In genomic region chr4:133885991-133886501, GRCm38 (mm10) we compare ENCODE assay signal across 8 mouse cellular contexts. TPM values are rescaled to one million over a fixed set of nuclear protein-coding genes. Genes with fewer than 3 reads are reported as not detected.
DNase-seq lines count a peak whose midpoint lies in the region; ATAC-seq and TF ChIP-seq lines count a peak whose summit lies in the region.

No protein-coding gene starts in this region.

- H3K9ac ChIP-seq in heart, embryonic 13.5 days: peak overlapping the region; percentile 90
- peak overlapping the region; percentile 21 for H3K9ac ChIP-seq in hindbrain, postnatal 0 days (replicated peaks; ENCODE audit: low read length)

- H3K9me3 ChIP-seq in heart, embryonic 13.5 days: no peaks in the 10 kb centered on the region
- no peaks in the 10 kb centered on the region for H3K9me3 ChIP-seq in hindbrain, postnatal 0 days (ENCODE audit: low read length)

- intact Hi-C loops in heart, postnatal 14 days (cut with DNase I): no loop called here

- TF ChIP-seq CTCF in hindbrain, postnatal 0 days (IDR thresholded peaks at IDR 0.05; ENCODE audit: low read depth): no peak
- TF ChIP-seq CTCF in lung, adult 2 months (IDR thresholded peaks at IDR 0.05; ENCODE audit: insufficient read depth, low read length): no peak

- H3K4me2 ChIP-seq in heart, embryonic 13.5 days: peak overlapping the region; percentile 95
- peak overlapping the region; percentile 84 for H3K4me2 ChIP-seq in hindbrain, postnatal 0 days (ENCODE audit: low read depth, low read length)

- no peak for DNase-seq in heart, postnatal 14 days
- peak; percentile 81 for DNase-seq in cerebellum, adult 9-11 months
- peak; percentile 23 for DNase-seq in hindbrain, postnatal 0 days (ENCODE audit: low spot score)
- DNase-seq in lung, adult 2 months: peak; percentile 52
- no peak for DNase-seq in adrenal gland, postnatal 36 days
- no peak for DNase-seq in embryo, embryonic 10.5 days (ENCODE audit: low spot score)

- no peaks in the 10 kb centered on the region for H3K36me3 ChIP-seq in heart, embryonic 13.5 days
- no peaks in the 10 kb centered on the region for H3K36me3 ChIP-seq in hindbrain, postnatal 0 days (ENCODE audit: insufficient read depth, low read length)

- H3K4me1 ChIP-seq in heart, embryonic 13.5 days: peaks cover 23% of the 10 kb centered on the region
- H3K4me1 ChIP-seq in hindbrain, postnatal 0 days (ENCODE audit: insufficient read depth, low read length): no peaks in the 10 kb centered on the region
- H3K4me1 ChIP-seq in lung, adult 2 months (ENCODE audit: control insufficient read depth, insufficient read depth, low read length): peaks cover 11% of the 10 kb centered on the region; the same call in 1 of the 2 replicates

- H3K27me3 ChIP-seq in heart, embryonic 13.5 days (replicated peaks): no peaks in the 10 kb centered on the region
- H3K27me3 ChIP-seq in hindbrain, postnatal 0 days (ENCODE audit: insufficient read depth, low read length): no peaks in the 10 kb centered on the region

- H3K4me3 ChIP-seq in heart, embryonic 13.5 days: peak overlapping the region; percentile 86
- H3K4me3 ChIP-seq in hindbrain, postnatal 0 days (ENCODE audit: low read length): peak overlapping the region; percentile 79
- H3K4me3 ChIP-seq in lung, adult 2 months (replicated peaks; ENCODE audit: extremely low read depth, low read depth, low read length): peak overlapping the region; percentile 73

- no peak for ATAC-seq in heart, embryonic 13.5 days (ENCODE audit: extremely low read depth, insufficient number of reproducible peaks, low FRiP score, low TSS enrichment)
- ATAC-seq in hindbrain, postnatal 0 days: no peak; the same call in 1 of the 2 replicates
- ATAC-seq in CD4-positive, CD25-positive, alpha-beta regulatory T cell, adult 4 months: no peak

- WGBS in heart, embryonic 13.5 days: 19% methylated on average over 10 of the region's 10 CpGs
- WGBS in hindbrain, postnatal 0 days: 26% methylated on average over 10 of the region's 10 CpGs
- WGBS in lung, adult 2 months: 27% methylated on average over 10 of the region's 10 CpGs

- H3K27ac ChIP-seq in heart, embryonic 13.5 days (replicated peaks): peak overlapping the region; percentile 20; the same call in 1 of the 2 replicates
- no peak overlapping the region for H3K27ac ChIP-seq in hindbrain, postnatal 0 days

- 0 out of 2 replicates have a peak, but pooled peaks have one; percentile 20 for TF ChIP-seq POLR2A in lung, adult 2 months (IDR thresholded peaks at IDR 0.05; ENCODE audit: borderline replicate concordance, extremely low read depth, low read depth, low read length)

RNA-seq across cellular contexts. Expression of gene Rps6ka1, which starts 1.6 kb away (rescaled TPM):
- polyA plus RNA-seq in heart, embryonic 13.5 days (2015; fragmentation: Nextera tagmentation; extraction: Ambion mirVana): 18.3 and 18.9 TPM in 2 replicates
- 1 to 10 TPM; 7.4 to 9.3 TPM for total RNA-seq in heart, postnatal 14 days (2021)
- 28.0 and 31.1 TPM in 2 replicates for total RNA-seq in hindbrain, postnatal 0 days (2014; rRNA removed)
- polyA plus RNA-seq in hindbrain, postnatal 0 days (2015; fragmentation: Nextera tagmentation; extraction: Ambion mirVana): 20.4 and 22.6 TPM in 2 replicates
- polyA plus RNA-seq in lung, adult 2 months (2012; rRNA removed): 57.2 and 65.6 TPM in 2 replicates
- 100 to 1,000 TPM; 118 to 183 TPM for polyA plus RNA-seq in CD4-positive, CD25-positive, alpha-beta regulatory T cell, adult 4 months (2017; shearing (Covaris generic))
- 10 to 100 TPM; 13.6 to 18.1 TPM for total RNA-seq in adrenal gland, postnatal 36 days (2021)

Comparison
In these comparisons a context has a peak if more than half of its experiments do, and no peak if none do; other contexts are left out.
1. DNase-seq: peak in cerebellum, adult 9-11 months (single experiment), hindbrain, postnatal 0 days (single experiment) and lung, adult 2 months (single experiment); none in heart, postnatal 14 days (0 of 2), adrenal gland, postnatal 36 days (0 of 2) and embryo, embryonic 10.5 days (single experiment).
2. Peak in every context shown above with its lines, with median percentiles within 50 percentile points of each other: H3K4me3 ChIP-seq.